Mouse (Mus musculus) liver, postnatal 0 days (tissue): Measurements from ENCODE around the gene Rgs5. TPM values are rescaled to one million over a fixed set of nuclear protein-coding genes. Genes with fewer than 3 reads are reported as not detected.

ENCODE experiments used
- ATAC-seq: fragments of 200-750 bp; cut with Nextera tagmentation; 2 replicates; pipeline ENCODE4 v1.8.0; 2017; ENCODE audit warnings: mild to moderate bottlenecking, moderate library complexity
- DNase-seq: peaks from one replicate; pipeline ENCODE4 v3.0.0-alpha.2; 2016
- H3K27ac ChIP-seq: fragments of 300-500 bp; sonication (generic); 2 replicates; pipeline ENCODE4 v1.5.1; 2014; ENCODE audit warnings: antibody characterized with exemption, moderate library complexity, mild to moderate bottlenecking, low read depth
- H3K27me3 ChIP-seq: fragments of 300-500 bp; sonication (generic); 2 replicates; pipeline ENCODE4 v1.6.1; 2014; ENCODE audit warnings: low read length, control low read depth, mixed read lengths; ENCODE audit not compliant: insufficient read depth
- H3K36me3 ChIP-seq: fragments of 300-500 bp; sonication (generic); replicated peaks from 2 replicates; pipeline ENCODE4 v1.6.1; 2014; ENCODE audit warnings: mild to moderate bottlenecking, control low read depth, low read length, moderate library complexity, mixed read lengths; ENCODE audit not compliant: insufficient read depth
- H3K4me1 ChIP-seq: fragments of 300-500 bp; sonication (generic); 2 replicates; pipeline ENCODE4 v1.6.1; 2014; ENCODE audit warnings: antibody characterized with exemption, mild to moderate bottlenecking, control low read depth; ENCODE audit not compliant: insufficient read depth
- H3K4me2 ChIP-seq: fragments of 300-500 bp; sonication (generic); 2 replicates; pipeline ENCODE4 v1.6.1; 2014; ENCODE audit warnings: low read depth, mild to moderate bottlenecking, low read length, moderate library complexity, mixed read lengths
- H3K4me3 ChIP-seq: fragments of 300-500 bp; sonication (generic); 2 replicates; pipeline ENCODE4 v1.5.1; 2014; ENCODE audit warnings: low read depth, low read length
- H3K9ac ChIP-seq: fragments of 300-500 bp; sonication (generic); replicated peaks from 2 replicates; pipeline ENCODE4 v1.6.1; 2014; ENCODE audit warnings: mild to moderate bottlenecking, moderate library complexity
- H3K9me3 ChIP-seq: fragments of 300-500 bp; sonication (generic); 2 replicates; pipeline ENCODE4 v1.6.1; 2016; ENCODE audit warnings: mild to moderate bottlenecking, control low read depth, low read length, mixed read lengths
- CTCF ChIP-seq: sonication (generic); IDR thresholded peaks from 2 replicates; pipeline ENCODE4 v1.5.1; 2016; ENCODE audit warnings: antibody characterized with exemption, low read depth
- EP300 ChIP-seq: IDR thresholded peaks from 2 replicates; pipeline ENCODE4 v1.6.1; 2016; ENCODE audit warnings: antibody characterized with exemption, low read depth, mild to moderate bottlenecking
- WGBS: fragments of 180-500 bp; shearing (Covaris S2); extraction: QIAGEN DNeasy Blood & Tissue Kit; methylation state at CpG from one replicate; pipeline ENCODE4 v1.1.7; 2014; ENCODE audit not compliant: insufficient replicate concordance; 5-methylcytosine and 5-hydroxymethylcytosine counted together
- polyA plus RNA-seq: library from polyadenylated mRNA; unstranded; fragments of >200 nt; fragmentation: Nextera tagmentation; extraction: Ambion mirVana; gene quantifications from 2 replicates; pipeline ENCODE4 v1.2.1, GENCODE M21; 2015

Rgs5 gene
- polyA plus RNA-seq, 1 experiment from 2014 or later: 0.62 TPM

DNA sequence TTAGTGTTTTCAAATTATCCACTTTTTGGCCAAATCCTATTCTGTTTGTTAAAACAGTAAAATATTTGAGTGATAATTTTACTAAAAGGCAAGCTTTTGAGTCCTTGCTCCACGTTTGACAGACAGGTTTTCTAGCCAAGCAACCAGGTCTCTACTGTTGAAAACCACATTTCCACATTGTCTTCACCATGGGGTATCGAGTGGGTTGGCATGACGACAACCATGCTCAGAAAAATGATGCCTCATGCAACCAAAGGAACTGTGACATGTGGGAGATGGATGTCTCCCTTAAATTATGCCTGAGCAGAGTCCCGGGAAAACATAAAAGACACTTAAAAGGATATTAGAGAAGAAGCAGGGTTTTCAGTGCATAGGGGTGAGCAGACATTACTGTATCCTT, 41.9 kb downstream of the Rgs5 start:
- Histone ChIP-seq H3K36me3 (no peaks in the 10 kb centered on the region), H3K4me1 (no peaks in the 10 kb centered on the region), H3K4me2 (no peak overlapping the region), H3K9me3 (no peaks in the 10 kb centered on the region), H3K9ac (no peak overlapping the region), H3K27me3 (no peaks in the 10 kb centered on the region), H3K4me3 (no peak overlapping the region), H3K27ac (no peak overlapping the region)
- DNase-seq (no peak), ATAC-seq (no peak)
- TF ChIP-seq CTCF: no peak
- TF ChIP-seq EP300: no peak
- WGBS: 68% methylated on average over 4 of the region's 4 CpGs

DNA sequence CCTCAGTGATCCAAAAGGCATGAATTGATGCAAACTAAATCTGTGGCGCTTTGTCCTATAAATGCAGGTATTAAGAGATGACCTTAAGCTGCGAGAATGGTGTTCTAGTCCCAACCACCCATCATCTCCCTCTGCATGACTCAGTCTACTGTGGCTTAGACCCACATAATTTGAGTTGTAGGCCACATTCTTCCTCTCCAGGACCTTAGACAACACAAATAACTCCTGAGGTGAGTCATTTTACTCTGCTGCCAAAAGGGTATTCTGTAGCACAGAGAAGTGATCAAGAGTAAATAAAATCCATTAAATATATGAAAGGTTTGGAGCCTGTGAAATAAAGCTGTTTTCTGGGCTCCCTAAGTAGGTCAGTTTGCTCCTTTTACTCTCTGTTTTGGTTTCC, 43.9 kb downstream of the Rgs5 start:
- no peaks in the 10 kb centered on the region for H3K9me3 ChIP-seq
- no peak for TF ChIP-seq EP300
- TF ChIP-seq CTCF: no peak
- ATAC-seq: no peak

DNA sequence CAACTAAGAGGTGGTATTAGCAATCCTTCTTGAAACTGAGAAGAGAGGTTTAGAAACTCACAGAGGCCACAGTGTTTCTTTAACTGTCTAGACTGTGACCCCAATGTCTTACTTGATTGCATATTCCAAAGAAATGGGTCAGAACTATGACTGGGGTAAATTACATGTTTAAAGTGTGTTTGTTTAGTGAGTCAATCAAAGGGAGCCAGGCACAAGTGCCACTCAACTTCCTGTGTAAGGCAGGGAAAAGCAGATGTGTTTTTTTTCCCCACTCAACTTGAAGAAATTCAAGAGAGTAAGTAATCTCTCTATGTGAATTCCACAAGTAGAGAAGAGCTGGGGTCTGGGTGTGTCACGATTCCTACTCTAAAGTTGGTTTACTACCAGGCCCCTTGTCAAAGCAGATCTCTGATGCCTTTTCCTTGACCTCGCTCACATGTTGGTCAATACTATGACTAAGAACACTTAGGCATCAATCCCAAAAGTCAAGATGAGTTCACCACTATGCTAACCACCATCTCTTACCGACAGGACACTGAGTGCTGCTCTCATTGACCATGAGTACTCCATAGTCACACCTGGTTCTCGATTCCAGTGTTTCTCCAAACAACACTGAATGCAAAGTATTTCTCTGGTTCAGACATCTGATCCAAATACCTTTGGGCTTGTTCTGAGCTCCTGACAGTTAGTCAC, 49.2 kb downstream of the Rgs5 start:
- H3K36me3 ChIP-seq: no peaks in the 10 kb centered on the region
- no peak overlapping the region for H3K27ac ChIP-seq
- no peaks in the 10 kb centered on the region for H3K9me3 ChIP-seq
- H3K4me3 ChIP-seq: no peak overlapping the region
- WGBS: 74% methylated on average over 4 of the region's 4 CpGs
- no peak for TF ChIP-seq CTCF
- TF ChIP-seq EP300: no peak
- no peak for ATAC-seq
- no peaks in the 10 kb centered on the region for H3K4me1 ChIP-seq
- DNase-seq: no peak
- H3K27me3 ChIP-seq: no peaks in the 10 kb centered on the region
- H3K9ac ChIP-seq: no peak overlapping the region
- H3K4me2 ChIP-seq: no peak overlapping the region

More for the DNA sequence above, 43.9 kb downstream of the Rgs5 start:
- H3K4me1 ChIP-seq: no peaks in the 10 kb centered on the region
- 83% methylated on average over 2 of the region's 2 CpGs for WGBS
- H3K4me2 ChIP-seq: no peak overlapping the region
- H3K36me3 ChIP-seq: no peaks in the 10 kb centered on the region
- H3K27me3 ChIP-seq: no peaks in the 10 kb centered on the region
- no peak overlapping the region for H3K27ac ChIP-seq
- no peak overlapping the region for H3K9ac ChIP-seq
- no peak for DNase-seq
- no peak overlapping the region for H3K4me3 ChIP-seq

DNA sequence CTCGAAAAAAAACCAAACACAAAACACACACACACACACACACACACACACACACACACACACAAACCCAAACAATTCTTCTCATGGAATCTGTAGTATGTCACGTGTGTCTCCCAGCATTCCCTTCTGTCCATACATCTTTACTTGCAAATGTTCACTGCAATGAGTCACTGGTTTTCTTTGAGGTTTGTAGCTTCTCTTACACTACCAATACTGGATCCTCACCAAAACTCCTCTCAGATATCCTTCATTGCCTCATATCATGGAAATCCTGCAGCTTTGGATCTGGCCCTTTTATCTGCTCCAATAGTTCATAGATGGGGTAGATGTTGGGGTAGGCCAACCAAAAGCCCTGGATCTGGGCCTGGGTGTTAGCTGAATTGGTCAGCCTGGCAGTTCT, 66.5 kb downstream of the Rgs5 start:
- DNase-seq: no peak
- 76% methylated on average over 1 of the region's 2 CpGs for WGBS
- Histone ChIP-seq H3K4me2 (no peak overlapping the region), H3K4me3 (no peak overlapping the region), H3K9me3 (no peaks in the 10 kb centered on the region), H3K9ac (no peak overlapping the region), H3K27me3 (no peaks in the 10 kb centered on the region), H3K36me3 (no peaks in the 10 kb centered on the region), H3K27ac (no peak overlapping the region), H3K4me1 (no peaks in the 10 kb centered on the region)
- no peak for ATAC-seq
- TF ChIP-seq EP300 (no peak), CTCF (no peak)

DNA sequence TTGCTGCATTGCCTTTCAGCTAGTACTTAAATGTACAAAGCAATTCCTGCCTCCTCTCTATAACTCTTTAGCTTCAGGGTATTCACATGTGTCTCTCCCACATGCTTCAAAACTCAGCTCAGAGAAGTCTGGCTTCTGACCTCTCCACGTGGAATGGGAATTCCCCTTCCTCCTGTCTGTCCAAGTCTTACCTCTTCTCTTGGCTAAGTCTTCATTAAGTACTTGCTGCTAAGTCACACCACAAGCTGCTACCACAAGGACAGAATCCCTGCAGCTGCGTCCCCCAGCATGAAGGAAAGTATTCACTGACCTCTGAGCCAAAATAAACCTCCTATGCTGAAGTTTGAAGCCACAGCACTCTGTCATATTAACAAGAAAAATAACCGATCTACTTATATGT, 71.0 kb downstream of the Rgs5 start:
- H3K27me3 ChIP-seq: no peaks in the 10 kb centered on the region
- H3K36me3 ChIP-seq: no peaks in the 10 kb centered on the region
- TF ChIP-seq CTCF: no peak
- DNase-seq (no peak), ATAC-seq (no peak)
- H3K9me3 ChIP-seq: no peaks in the 10 kb centered on the region
- 63% methylated on average over 3 of the region's 3 CpGs for WGBS
- H3K4me1 ChIP-seq: no peaks in the 10 kb centered on the region
- H3K4me2 ChIP-seq: no peak overlapping the region
- no peak overlapping the region for H3K27ac ChIP-seq
- H3K9ac ChIP-seq: no peak overlapping the region
- no peak overlapping the region for H3K4me3 ChIP-seq

DNA sequence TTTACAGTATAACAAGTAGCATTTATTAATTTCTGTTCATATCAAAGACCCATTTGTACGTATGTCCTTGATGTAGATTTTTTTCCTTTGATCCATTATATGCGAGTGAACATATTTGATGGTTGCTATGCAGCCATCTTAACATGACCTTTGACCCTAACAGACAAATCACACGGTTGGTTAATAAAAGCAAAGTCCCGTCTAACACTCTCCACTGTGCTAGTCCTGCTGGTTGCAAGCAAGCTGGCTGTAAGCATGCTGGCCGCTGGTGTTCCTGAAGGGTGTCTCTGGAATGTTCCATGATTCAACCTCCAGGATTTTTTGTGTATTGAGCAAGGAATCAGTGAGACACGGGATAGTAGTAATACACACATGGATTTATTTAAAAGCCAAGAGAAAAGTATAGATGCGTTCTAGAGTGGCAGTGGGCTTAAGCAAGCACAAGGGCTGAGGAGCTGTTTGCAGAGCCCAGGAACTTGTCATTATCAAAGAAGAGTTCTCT, 75.3 kb downstream of the Rgs5 start:
- 68% methylated on average over 7 of the region's 7 CpGs for WGBS
- no peak overlapping the region for H3K4me2 ChIP-seq
- H3K4me3 ChIP-seq: no peak overlapping the region
- H3K4me1 ChIP-seq: no peaks in the 10 kb centered on the region
- no peak for TF ChIP-seq CTCF
- no peak for TF ChIP-seq EP300
- no peak for ATAC-seq
- H3K9ac ChIP-seq: no peak overlapping the region
- DNase-seq: no peak
- no peaks in the 10 kb centered on the region for H3K36me3 ChIP-seq
- H3K27me3 ChIP-seq: no peaks in the 10 kb centered on the region
- no peaks in the 10 kb centered on the region for H3K9me3 ChIP-seq
- H3K27ac ChIP-seq: no peak overlapping the region

DNA sequence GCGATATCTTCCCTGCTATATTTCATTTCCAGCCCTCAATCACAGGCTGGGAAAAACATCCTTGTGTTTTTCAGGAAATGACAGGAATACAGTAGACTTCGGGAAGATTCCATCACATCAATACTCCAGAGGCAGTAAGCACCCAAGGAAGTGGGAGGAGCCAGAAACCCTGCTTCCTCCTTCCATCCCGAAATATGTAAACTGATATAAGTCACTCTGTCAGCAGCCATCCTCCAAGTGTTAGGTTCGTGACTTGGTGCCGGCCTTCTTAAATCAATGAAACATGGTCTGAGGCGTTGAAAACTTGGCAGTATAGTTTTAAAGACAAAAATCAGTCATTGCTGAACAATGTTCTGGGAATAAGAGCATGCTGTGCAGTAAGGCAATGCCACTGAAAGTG, 80.8 kb downstream of the Rgs5 start:
- Histone ChIP-seq H3K27ac (no peak overlapping the region), H3K4me3 (no peak overlapping the region), H3K36me3 (no peaks in the 10 kb centered on the region), H3K9ac (no peak overlapping the region), H3K9me3 (no peaks in the 10 kb centered on the region), H3K27me3 (no peaks in the 10 kb centered on the region), H3K4me2 (no peak overlapping the region), H3K4me1 (no peaks in the 10 kb centered on the region)
- WGBS: 65% methylated on average over 6 of the region's 6 CpGs
- no peak for DNase-seq
- ATAC-seq: no peak
- TF ChIP-seq EP300: no peak
- TF ChIP-seq CTCF: no peak
